Mouse (Mus musculus) Muller cell, postnatal 12 days (primary cell): ENCODE results near the gene Smarce1.

ENCODE experiments used
- DNase-seq: peaks from one replicate; pipeline ENCODE4 v3.0.0-alpha.2; 2015; ENCODE audit errors: inconsistent ontology term

The Smarce1 gene

DNA sequence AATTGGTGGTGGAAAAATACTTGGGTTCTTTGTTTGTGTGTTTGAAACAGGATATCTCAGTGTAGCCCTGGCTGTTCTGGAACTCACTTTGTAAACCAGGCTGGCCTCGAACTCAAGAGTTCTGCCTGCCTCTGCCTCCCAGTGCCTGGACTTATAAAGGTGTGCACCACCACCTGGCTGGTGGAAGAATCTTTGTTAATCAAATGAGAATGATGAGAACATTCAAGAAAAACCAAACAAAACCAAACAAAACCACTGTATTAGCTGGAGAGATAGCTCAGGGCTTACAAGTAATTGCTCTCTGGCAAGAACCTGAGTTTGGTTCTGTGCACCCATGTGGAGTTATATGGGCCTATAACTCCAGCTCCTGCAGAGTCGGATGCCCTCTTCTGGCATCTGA is 61.4 kb downstream of the Smarce1 start:
- DNase-seq, result no peak

DNA sequence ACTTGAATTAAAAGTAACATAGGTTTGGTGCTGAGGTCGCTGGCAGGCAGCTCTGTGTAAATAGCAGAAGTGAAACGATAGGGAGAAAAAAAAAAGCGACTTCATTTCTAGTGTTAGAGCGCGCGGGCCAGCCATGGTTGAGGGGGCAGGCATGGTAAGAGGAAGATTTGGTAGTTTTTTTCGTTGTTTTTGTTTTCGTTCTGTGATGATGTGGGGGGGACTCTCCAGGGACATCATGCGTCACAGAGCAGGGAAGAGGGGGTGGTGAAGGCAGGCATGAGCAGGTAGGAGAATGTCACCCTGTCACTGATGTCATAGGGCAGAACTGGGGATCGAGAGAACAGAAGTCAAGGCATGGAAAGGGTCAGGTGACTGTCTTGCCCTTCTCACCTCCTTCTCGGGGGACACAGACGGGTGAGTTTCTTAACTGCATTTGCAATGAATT is 62.8 kb downstream of the Smarce1 start:
- no peak for DNase-seq

DNA sequence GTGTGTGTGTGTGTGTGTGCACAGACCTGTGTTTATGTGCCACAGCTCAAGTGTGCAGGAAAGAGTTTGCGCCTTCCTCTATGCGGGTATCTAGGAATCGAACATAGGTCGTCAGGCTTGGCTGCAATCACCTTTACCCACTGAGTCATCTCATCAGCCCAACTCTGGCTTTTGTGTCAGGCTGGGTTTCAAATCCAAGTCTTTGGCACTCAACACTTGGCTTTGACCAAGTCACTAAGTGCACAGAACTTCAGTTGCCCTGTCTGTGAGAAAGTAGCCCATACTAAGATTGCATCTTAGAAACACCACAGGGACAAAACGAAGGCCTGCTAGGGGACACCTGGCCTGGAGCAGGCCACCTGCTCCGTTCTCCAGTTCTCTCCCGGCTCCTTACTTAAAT is 63.2 kb downstream of the Smarce1 start:
- DNase-seq, result no peak

DNA sequence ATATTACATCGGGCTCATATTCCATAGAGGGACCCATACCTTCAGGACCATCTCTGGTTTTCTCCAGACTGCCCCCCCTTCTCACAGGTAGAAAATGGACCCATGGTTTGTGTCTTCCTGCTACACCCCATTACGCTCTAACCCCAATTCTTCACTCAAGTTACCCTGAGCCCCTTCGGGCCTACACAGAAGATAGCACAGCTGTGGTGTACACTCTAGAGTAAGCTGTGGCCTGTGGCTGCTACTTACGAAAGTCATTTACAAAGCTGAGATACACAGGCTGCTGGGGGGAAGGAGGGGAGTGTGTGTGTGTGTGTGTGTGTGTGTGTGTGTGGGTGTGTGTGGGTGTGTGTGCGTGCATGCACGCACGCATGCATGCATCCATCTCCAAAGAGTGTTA is 64.6 kb downstream of the Smarce1 start:
- DNase-seq, result no peak

DNA sequence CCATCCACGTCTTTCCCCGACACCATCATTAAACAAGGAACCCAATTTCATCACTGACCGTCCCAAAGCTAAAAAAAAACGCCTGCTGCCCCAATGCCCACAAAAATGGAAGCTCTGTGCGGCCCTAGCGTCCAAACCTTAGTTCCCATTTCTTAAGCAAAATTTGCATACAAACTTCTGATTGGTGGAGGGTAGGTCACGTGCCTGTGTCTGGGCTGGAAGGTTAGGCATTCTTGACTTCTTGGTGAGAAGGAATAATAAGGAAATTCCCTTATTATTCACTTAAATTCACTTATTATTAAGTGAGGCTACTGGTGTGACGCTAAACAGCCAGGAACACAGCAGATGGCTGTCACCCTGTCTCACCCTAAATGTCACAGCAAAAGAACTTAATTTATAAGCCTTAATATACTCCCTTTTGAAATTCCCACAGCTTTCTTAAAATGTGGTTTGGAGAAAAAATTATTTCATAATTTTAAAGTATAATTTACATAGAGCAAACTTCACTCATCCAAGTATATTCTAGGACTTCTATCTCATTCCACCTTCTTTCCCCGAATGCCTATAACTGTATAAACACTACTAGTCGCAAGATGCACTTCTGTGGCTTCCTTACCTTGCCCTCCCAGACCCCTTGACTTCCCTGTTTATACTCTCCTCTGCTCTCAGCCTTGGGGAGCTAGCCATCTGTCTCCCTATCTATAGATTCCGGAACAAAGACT is 65.6 kb downstream of the Smarce1 start:
- no peak for DNase-seq

DNA sequence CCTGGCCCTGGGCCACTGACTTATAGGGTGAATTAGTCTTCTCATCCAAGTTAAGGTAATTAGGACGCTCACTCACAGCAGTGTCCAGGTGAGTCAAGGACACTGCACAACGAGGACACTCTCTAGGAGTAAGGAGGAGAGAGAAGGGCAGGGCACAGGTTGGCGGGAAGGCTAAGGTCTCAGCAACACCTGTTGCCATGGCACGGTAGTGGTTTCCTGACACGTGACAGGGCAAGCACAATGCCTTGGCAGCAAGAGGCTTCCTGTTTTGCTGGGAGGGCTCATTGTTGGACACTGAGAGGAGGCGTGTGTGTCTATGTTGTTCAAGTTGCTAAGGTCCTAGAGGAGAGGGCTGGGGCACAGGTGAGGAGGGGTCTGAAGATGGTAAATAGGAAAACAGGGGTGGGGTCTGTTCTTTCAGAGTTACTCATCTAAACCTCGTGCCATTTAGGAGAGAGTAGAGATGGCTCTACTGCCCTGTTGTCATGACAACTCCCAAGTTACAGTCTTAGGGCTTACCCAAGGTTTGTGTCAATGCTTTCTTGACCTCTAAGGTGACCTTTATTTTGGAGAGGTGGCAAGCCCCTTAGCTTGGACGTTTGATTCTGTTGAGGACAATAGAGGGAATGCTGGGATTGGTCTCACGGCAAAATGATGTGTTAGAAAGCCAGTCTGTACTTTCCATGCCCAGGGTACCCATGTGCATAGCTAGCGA is 67.7 kb downstream of the Smarce1 start:
- DNase-seq, result no peak

DNA sequence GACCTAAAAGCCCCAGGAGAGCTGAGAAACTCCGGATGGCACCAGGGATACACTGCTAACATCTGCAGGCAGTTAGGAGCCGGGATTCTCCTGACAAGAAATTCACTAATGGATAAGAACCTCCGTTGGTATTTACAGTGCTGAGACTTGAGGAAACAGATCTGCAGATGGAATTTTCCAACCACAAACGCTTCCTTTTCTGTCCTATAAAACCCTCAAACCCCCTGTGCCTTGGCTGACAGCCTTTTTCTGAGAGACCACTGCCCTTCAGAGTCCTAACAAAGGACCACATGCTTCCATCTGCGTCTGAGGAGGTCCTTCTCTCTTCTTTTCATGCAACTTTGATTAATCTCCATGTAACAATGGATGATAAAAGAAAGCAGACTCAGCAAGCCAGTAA is 69.2 kb downstream of the Smarce1 start:
- no peak for DNase-seq

DNA sequence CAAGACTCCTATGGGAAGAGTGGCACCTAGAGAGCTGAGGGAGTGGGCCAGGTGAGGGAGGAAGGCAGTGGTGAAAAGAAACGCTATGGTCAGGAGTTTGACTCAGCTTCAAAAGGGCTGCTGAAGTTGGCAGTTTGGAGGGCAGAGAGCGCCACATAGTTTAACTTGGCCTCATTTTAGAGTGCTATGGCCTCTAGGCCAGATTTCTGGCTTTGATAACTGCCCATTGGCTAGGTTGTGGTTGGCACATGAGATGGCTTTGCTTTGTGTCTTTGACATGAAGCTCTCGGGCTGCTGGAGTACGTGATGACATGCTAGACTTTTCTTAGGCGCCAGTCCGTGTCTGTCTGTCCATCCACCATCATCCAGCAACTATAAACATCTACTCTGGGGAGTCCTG is 70.6 kb downstream of the Smarce1 start:
- no peak for DNase-seq
